Mouse (Mus musculus): ENCODE data around the gene 1700029I15Rik. TPM values are rescaled to one million over a fixed set of nuclear protein-coding genes. Genes with fewer than 3 reads are reported as not detected.

1700029I15Rik gene
- polyA plus RNA-seq, 1 experiment: 1.1 TPM

DNA sequence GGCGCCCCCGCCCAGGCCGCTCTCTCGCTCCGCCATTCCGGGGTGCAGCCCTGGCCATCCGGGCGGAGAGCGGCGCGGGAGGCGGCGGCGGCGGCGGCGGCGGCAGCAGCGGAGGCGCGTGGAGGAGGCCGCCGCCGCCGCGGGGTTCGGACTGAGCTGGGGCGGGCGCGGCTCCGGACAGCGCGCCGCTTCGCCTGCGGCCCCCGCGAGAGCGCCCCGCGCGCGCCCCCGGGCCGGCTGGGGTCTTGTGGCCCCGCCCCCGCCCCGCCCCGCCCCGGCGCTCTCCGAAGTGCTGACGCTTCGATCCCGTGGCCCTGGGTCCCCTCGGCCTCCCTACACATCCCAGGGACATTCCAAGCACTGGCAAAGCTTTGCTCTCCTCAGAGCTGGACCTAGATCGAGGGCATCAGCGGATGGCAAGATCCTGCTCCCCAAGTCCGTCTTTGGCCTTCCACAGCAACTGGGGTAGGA lies 18.8 kb downstream of the 1700029I15Rik start, which contains the start of gene Mapk8ip1:
TSS of gene Mapk8ip1 (minus strand) at position 173 of the 471 bp plus-strand sequence.
- TF ChIP-seq GATA1 (IDR thresholded peaks at IDR 0.05; ENCODE audit: low read length): no peak

DNA sequence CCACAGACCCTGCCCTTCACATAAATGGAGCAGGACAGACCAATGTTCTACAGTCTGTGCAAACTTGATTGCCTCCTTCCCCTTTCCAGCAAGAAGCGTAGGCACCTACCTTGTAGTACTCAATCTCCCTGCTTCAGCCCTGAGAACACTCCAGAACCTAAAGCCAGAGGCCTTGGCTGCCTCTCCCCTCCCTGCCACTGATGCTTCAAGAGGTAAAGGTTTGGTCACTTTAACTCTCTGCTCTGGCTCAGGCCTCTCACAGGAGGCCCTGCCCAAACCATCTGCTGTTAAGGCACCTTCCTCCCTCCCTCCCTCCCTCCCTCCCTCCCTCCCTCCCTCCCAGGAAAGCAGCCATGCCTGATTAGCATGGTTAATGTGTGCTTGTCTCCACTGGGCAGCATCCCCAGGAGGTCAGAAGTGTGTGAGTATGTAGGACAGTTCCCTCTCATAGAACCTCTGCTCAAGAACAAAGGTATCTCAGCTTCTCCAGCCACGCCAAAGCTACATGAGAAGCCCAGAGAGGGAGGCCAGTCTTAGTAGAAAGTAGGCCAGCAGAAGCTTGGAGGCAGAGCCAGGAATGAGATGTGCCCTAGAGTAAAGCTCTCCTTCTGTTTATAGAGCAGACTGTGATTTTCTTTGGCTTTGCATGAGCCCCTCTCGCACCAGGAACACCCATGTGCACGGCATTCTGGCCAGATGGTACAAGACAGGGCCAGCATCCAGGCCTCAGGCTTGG lies 20.4 kb downstream of the 1700029I15Rik start:
- no peak for TF ChIP-seq GATA1 (IDR thresholded peaks at IDR 0.05; ENCODE audit: low read length)

DNA sequence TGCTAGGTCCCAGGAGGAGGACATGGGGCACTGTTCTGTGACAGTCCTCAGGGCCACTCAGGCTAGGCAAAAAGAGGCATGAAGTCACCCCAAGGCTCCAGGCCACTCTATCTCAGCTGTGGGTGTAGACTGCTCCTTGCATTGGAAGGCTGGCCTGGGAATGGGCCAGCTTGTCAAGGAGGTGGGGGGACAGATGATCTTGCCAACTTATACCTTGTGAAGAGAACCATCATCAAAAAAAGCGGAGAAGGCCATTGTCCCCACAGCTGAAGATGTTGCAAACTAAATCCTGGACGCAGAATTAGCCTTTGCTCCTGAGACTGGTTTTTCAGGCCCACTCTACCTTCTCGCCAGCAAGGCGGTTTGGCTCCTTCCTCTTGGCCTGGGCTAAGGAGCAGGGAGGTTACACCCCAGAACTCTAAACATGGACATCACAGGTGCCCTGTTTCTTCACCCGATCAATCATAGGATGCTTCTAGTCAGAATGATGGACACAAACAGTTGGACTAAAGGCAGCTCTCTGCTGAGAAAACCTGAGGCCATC lies 21.5 kb downstream of the 1700029I15Rik start:
- no peak for TF ChIP-seq GATA1 (IDR thresholded peaks at IDR 0.05; ENCODE audit: low read length)

DNA sequence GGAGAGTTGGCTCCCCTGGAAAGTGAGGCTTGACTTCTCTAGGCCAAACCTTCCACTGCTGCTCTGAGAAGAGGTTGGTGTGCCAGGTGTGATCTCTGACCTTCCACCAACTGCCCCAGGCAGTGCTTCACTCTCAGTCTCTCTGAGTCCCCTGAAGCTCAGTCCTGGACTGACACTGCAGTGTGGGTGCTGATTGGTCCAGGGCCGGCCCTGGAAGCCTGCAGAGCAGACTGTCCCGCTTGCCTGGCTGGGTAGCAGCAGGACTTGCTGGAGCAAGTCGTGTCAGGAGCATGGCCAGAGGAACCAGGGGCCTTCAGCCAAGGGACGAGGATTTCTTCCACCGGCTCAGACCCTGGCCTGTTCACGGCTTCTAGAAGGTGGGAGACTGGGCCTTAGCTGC lies 22.4 kb downstream of the 1700029I15Rik start:
- TF ChIP-seq GATA1 (IDR thresholded peaks at IDR 0.05; ENCODE audit: low read length): no peak

DNA sequence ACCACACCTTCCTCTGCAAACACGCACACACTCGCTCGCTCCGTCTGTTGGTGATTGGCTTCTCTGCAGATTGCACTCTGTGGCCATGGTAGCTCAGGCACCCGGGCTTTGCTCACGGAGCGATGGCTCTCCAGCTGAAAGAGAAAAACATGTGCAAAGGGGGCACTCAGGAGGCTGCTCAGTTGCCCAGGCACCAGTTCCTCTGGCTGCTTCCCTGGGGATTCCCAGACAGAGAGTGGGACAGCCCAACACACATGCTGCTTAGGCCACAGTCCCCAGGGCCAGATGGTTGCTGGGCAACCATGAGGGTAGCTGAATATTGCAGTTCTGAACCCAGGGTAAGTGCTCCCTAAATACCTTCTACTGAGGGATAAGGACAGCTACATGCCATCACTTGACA lies 23.3 kb downstream of the 1700029I15Rik start:
- no peak for TF ChIP-seq GATA1 (IDR thresholded peaks at IDR 0.05; ENCODE audit: low read length)

DNA sequence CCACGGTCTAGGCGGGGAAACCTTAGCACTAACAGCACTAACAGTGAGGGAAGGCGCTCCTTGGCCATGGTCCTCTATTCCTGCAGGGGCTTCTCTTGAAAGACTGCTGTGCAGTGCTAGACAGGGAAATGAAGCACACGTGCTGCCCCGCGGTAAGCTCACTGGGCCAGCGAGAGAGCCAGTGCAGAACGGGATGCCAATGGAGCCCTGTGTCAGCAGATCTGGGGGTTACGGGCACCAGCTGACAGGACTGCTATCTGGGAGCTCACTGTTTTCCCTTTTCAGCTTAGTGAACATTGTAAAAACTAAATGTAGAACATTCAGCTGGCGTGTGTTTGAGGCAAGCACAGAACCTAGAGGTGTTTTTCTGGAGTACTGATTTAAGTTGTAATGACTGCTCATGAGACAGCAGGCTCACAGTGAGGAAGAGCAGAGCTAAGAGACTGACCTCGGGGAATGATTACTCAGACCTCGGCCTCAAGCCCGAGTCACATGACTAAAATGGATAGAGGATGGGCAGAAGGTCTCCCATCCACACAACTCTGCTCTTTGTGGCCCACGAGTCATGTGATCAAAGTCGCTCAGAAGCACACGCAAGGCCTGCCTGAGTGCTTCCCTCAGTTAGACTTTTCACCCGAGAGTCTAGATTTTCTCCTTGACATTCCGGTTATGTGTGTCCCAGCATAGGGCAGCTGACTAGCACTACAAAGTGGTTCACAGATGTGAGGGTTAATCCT lies 26.1 kb downstream of the 1700029I15Rik start:
- no peak for TF ChIP-seq GATA1 (IDR thresholded peaks at IDR 0.05; ENCODE audit: low read length)

DNA sequence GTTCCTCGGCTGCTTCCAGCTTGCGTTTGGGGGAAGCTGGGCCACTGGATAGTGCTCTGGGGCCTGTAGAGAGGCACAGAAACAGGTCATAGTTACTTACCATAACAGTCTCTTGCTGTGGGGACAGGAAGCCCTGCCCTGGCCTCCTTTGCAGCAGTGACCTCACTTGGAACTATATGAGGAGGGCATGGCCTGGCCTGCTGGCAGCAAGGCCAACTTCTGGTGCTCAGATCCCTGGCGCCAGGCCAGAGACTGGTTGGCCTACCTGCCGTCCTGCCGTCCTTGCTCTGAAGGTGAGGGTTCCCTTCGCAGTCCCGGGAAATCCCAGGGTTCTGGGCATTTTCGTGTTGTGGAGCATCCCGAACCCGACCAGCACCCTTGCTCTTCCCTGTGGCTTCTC lies 29.4 kb downstream of the 1700029I15Rik start:
- no peak for TF ChIP-seq GATA1 (IDR thresholded peaks at IDR 0.05; ENCODE audit: low read length)

DNA sequence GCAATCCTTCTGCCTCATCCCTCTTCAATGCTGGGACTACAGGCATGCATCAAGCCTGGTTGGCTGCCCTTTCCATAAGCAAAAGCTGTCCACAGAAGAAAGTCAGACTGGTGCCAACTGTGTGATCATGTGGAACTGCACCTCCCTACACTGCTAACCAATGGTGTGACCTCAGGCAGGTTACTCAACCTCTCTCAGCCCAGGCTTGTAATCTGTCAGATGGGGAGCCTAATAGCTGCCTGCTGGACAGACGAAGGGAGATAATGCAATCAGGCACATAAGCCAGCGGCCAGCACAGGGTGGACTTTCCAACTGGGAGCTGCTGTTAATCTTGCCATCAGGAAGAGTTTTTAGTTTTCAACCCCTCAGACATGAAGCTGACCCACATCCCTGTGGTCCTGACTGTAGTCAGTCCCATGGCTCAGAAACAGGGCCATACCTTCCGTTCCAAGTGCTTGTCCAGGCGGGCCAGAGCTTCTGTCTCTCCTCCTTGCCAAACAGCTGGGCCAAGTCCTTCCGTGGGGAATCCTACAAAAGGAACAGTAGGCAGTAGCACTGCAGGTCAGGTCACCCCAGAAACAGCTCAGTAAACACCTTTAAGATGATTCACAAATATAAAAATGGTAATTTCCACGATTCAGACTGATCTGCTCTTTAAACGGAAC lies 39.5 kb downstream of the 1700029I15Rik start:
- no peak for TF ChIP-seq GATA1 (IDR thresholded peaks at IDR 0.05; ENCODE audit: low read length)

DNA sequence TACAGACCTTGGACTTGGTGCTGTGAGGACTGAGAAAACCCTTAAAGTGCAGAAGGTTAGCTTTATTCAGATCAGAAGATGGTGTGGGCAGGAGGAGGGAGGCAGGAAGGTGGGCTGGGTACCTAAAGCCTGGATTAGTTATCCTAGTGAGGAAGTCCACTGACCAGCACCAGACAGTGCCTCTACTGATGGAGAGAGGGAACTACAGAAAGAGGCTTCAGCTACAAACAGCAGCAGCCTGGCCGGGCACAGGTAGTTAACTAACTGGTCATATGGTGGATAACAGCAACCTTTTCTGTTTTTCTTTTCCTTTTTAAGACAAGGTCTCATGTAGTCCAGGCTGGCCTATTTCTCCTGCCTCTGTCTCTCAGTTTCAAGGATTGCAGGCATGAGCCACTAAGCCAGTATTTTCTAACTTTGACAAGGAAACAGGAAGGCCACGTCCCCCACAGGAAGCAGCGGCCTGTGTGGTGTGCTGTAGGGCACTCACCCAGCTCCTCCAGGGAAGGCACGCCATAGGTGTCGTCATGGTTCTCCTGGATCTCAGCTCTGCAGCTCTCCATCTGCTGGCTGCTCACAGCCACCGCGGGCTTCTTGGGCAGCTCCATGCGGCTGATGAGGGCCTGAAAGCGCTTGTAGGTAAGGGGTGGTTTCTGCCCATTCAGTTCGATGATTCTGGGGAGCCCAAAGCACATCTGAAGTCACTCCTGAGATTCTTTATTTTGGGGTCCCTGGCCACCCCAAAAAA lies 40.2 kb downstream of the 1700029I15Rik start:
- no peak for TF ChIP-seq GATA1 (IDR thresholded peaks at IDR 0.05; ENCODE audit: low read length)

DNA sequence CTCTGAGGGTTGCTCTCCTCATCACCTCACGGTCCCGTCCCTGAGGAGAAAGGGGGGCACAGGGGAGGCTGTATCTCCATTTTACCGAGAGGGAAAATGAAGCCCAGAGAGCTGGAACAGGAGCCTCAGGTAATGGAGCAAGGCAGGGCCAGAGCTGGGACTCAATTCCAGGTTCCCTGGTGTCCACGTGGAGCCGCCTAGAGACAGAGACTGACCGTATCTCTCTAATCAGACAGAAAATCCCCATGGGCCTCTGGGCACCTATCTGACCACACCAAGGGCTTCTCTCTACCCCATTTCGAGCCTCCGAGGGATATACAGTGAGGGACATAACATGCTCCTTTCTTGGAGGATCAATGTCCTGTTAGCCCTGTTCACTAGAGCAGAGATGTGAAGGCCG lies 40.8 kb downstream of the 1700029I15Rik start:
- no peak for TF ChIP-seq GATA1 (IDR thresholded peaks at IDR 0.05; ENCODE audit: low read length)

DNA sequence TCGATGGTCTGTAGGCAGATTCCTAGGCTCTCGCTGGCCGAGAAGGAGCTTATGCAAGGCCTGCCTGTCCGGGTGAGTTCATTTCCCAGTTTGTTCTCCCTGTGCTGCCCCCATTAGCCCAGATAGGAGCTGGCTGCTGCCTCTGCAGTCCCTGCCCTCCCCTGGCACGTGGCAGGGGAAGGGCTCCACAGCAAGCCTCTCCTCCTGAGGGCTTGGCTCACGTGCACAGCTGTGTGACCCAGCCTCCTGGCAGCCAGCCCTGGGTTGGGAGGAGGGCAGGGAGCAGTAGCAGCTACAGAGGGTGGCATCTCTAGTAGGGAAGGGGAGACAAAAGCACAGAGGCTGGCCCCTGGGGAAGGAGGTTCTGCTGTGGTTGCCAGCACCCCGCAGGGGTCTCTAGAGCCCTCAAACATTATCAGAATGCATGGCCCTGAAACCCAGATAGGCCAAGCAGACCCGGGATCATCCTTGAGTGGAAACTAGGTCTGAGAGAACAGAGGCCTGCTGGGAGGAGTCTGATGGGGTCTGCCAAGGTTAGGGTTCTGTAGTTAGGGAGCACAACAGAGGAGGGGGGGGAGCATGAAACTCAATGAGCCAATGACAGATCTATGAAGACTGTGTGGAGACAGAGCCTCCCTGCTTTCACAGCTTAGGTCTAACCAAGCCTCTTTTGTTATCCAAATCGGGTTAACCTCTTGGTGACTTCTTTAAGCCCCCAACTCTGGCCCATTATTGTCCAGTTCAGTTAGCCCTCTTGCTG lies 41.5 kb downstream of the 1700029I15Rik start:
- no peak for TF ChIP-seq GATA1 (IDR thresholded peaks at IDR 0.05; ENCODE audit: low read length)

DNA sequence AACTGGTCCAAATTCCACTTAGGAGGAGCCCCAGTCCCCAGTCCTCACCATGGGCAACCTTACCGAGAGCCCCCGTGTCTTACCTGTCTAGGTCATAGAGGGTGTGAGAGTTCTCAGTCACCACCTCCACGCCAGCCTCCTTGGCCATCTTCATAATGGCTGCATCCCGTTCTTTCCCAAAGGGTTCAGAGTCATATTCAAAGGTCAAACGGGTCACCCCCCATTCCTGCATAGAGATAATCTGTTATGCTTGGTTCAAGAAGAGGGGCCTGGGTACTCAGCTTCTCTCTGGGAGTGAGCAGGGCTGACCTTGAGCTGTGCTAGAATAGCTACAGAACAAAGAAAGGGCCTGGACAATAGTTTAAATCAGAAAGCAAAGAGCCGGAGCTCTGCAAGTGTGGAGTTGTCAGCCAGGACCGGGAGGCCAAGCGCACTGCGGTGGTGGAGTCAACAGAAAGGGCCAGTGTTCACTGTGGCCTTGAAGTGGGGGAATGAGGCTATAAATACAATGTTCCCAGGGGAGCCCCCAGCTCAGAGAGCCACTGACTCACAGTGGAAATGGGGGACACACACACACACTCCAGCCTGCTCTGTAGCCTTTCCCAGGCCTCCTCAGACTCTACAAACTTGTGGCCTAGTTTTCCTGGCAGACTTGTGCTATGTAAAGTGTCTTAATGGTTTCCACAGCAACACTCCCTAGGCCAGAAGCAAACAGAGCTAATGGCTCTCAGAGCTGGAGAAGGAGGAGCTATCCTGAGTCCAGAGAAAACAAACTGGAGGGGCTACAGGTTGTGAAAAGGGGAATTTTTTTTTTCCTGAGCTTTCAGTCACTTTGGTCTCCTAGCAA lies 42.3 kb downstream of the 1700029I15Rik start:
- TF ChIP-seq GATA1 (IDR thresholded peaks at IDR 0.05; ENCODE audit: low read length): no peak

DNA sequence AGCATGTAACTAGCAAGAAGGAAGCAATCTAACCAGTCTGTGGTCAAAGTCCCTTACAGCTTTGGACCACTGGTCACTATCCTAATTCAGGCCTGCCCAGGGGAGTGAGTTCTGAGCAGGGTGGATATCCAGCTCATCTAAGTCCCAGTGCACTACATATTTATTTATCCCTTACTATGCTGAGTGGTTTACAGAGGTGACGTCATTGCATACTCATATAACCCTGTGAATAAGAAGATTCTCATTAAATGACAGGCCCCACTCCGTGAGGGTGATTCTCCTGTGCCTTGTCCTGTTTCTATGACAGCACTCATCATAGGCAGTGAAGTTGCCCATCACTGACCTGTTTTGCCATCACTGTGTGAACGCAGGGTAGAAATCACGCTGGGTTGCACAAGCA lies 43.0 kb downstream of the 1700029I15Rik start:
- TF ChIP-seq GATA1 (IDR thresholded peaks at IDR 0.05; ENCODE audit: low read length): no peak

DNA sequence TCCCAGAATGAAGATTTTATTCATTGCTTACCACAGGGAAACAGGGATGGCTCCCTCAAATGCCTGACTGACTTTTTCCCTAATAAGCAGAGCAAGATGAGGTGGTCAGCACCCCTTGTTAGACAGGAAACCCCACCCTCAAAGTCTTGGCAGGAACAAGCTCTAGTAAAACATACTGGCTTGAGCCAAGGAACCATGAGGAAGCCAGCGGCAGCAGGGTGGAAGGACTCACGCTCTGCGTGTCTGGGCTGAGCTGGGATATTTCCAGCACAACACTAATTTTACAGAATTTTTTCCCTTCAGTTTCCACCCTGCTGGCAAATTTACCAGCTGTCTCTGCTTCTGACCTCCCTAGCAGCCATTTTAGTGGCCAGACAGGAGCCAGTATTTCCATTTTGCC lies 44.1 kb downstream of the 1700029I15Rik start:
- TF ChIP-seq GATA1 (IDR thresholded peaks at IDR 0.05; ENCODE audit: low read length): no peak
